Mouse (Mus musculus): ENCODE results near the gene Arap1. TPM values are rescaled to one million over a fixed set of nuclear protein-coding genes. Genes with fewer than 3 reads are reported as not detected.

Arap1 gene
- 62.6 and 66.1 TPM in 2 replicates for polyA plus RNA-seq (2012; rRNA removed; ENCODE audit: low replicate concordance)

GRCm38 (mm10) chr7:101347767-101348270 lies at the start of gene Arap1:
Gene Arap1 (plus strand): TSS chr7:101348067.

DNA sequence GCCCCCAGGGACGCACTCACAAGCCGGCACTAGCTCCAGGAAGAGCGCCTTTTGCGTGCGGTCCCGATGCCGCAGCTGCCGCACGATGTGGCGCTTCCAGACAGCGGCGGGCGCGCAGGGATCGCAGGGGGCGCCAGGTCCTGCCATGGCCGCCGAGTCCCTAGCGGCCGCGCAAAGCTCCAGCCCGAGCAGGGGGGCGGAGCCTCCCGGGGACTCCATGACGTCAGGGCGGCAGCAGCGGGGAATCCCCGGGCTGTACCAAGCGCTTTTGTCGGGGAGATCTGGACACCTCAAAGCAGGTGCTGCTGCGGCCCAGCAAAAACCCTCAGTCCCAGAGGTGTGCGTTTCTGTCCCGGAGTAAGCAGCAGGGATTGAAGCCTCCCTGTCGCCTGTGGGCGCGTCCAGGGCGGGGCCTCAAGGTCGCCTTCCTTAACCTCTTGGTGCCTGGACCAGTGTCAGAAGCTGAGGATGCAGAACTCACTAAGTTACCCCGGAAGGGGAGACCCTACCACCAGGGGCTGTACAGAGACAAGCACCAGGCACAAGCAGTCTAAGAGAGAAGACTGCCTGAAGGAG lies 45.9 kb upstream of the Arap1 start, which contains the start of gene Atg16l2:
Atg16l2 (minus strand) TSS at position 371 of the 576 bp plus-strand sequence.

DNA sequence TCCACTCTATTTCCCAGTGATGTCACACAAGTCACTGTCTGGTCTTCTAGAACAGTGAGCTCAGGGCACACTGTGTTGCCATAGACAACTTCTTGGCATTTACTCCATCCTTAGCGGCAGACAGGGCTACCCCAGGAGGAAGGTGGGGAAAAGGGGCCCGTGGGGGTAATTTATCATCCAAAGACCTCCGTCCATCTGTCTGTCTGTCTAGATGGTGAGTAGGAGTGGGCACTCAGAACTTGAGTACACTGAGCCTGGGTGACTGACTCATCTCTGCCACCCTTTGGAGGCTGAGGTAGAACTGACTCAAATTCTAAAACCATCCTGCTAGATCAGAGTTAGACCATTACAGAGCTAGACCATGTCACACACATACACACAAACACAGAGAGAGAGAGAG lies 30.9 kb upstream of the Arap1 start, which contains the start of gene Stard10:
Stard10 (plus strand) TSS at position 73 of the 400 bp plus-strand sequence.

DNA sequence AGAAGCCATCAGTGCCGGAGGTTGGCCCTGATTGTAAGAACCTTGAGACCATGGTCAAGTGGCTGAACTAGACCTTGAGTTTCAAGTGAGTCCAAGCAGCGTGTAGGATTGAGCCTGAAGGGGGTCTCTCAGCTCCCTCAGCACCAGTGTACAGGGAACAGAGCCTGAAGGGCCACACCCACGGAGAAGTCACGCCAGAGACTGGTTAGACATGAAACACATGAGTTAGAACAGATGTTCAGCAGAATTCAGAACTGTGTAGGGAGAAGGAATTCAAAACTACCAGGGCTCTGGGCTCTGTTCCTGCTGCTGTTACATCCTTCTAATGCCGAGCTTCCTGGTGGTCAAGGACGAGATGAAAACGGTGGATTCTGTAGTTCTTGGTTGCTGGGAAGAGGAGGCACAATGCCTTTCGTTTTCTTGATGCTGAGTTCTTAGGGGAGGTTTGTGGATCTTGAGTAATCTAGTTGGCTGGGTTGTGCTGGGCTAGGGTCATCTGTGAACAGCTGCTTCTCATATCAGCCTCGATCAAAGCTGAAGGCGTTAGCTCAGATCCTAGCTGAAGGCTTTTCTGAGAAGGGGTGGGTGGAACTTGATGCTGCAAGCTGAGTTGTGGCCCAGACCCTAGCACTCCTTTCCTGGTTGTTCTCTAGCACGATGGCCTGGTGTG lies 62.5 kb downstream of the Arap1 start, which contains the start of gene Gm45837:
Gm45837 (plus strand) TSS at position 620 of the 670 bp plus-strand sequence.

GRCm38 (mm10) chr7:101421529-101421928 lies 73.7 kb downstream of the Arap1 start, which contains the start of gene Pde2a:
Gene Pde2a (plus strand): TSS chr7:101421691.

Other genes with a start within 250 kb of the Arap1 start
- gene Atg16l2, start 45.8 kb upstream of the Arap1 start, polyA plus RNA-seq (2012; rRNA removed; ENCODE audit: low replicate concordance): 6.8 and 8.9 TPM in 2 replicates
- gene Stard10, start 31.0 kb upstream of the Arap1 start, polyA plus RNA-seq (2012; rRNA removed; ENCODE audit: low replicate concordance): 200 and 251 TPM in 2 replicates
- gene Gm45837, start 62.8 kb downstream of the Arap1 start, polyA plus RNA-seq (2012; rRNA removed; ENCODE audit: low replicate concordance): not detected in 2 replicates
- 9.7 and 22.7 TPM in 2 replicates for gene Pde2a, start 73.6 kb downstream of the Arap1 start, polyA plus RNA-seq (2012; rRNA removed; ENCODE audit: low replicate concordance)
- 1.6 and 2.1 TPM in 2 replicates for gene Art2b, start 237.5 kb downstream of the Arap1 start, polyA plus RNA-seq (2012; rRNA removed; ENCODE audit: low replicate concordance)